8 mouse cellular contexts compared by ENCODE assay signal in the genomic region with DNA sequence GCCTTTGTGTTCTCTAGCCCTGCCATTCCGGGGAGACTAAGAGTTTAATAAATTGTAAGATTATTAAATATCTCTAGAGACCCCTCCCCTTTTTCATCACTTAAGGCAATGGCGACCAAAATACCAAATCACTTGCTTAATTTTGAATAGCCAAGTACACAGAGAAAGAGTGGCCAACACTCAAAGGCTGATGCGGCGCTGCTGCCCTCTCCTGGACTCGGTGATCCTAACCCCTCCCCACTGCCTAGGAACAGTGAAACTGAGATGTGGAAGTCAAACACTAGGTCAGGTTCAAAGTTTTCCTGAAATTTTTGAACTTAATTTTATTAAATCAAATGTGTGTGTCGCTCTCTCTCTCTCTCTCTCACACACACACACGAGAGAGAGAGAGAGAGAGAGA.
DNase-seq lines count a peak whose midpoint lies in the region; ATAC-seq lines count a peak whose summit lies in the region.

No protein-coding gene starts in this region.

- peak overlapping the region; percentile 44; the same call in 1 of the 2 replicates for H3K27ac ChIP-seq in embryonic facial prominence, embryonic 14.5 days (replicated peaks; ENCODE audit: low read depth, low read length)

- H3K4me2 ChIP-seq in embryonic facial prominence, embryonic 14.5 days (ENCODE audit: low read depth, low read length): no peak overlapping the region

- H3K9me3 ChIP-seq in embryonic facial prominence, embryonic 14.5 days (ENCODE audit: control insufficient read depth, low read length): no peaks in the 10 kb centered on the region

- H3K27me3 ChIP-seq in embryonic facial prominence, embryonic 14.5 days (replicated peaks; ENCODE audit: control insufficient read depth, insufficient read depth, low read length): no peaks in the 10 kb centered on the region

- no peaks in the 10 kb centered on the region for H3K36me3 ChIP-seq in embryonic facial prominence, embryonic 14.5 days (ENCODE audit: control insufficient read depth, insufficient read depth, low read length)

- intact Hi-C loops in heart, postnatal 25 days (cut with DNase I): loop anchor here (10.0 kb wide), 2 partner anchors 231 to 399 kb away; no protein-coding TSS in a partner anchor

- WGBS in embryonic facial prominence, embryonic 14.5 days: 13% methylated on average over 6 of the region's 7 CpGs

- no peak overlapping the region for H3K4me3 ChIP-seq in embryonic facial prominence, embryonic 14.5 days (ENCODE audit: low read depth, low read length)

- no peaks in the 10 kb centered on the region; the same call in 1 of the 2 replicates for H3K4me1 ChIP-seq in embryonic facial prominence, embryonic 14.5 days (ENCODE audit: control insufficient read depth, insufficient read depth, low read length)

- ATAC-seq in embryonic facial prominence, embryonic 14.5 days (ENCODE audit: low read depth): peak; percentile 84
- ATAC-seq in inflammation-experienced regulatory T-cells, adult 6 months: no peak

- DNase-seq in ES-CJ7 (ENCODE audit: low read depth, low spot score): peak; percentile 14
- peak; percentile 85 for DNase-seq in adrenal gland, postnatal 14 days
- DNase-seq in embryonic facial prominence, embryonic 14.5 days (ENCODE audit: low spot score): peak; percentile 77
- DNase-seq in heart, postnatal 25 days (ENCODE audit: low spot score): peak; percentile 20
- DNase-seq in kidney, postnatal 4 days: peak; percentile 83 to 85
- DNase-seq in lung, postnatal 4 days: peak; percentile 67 to 75
- DNase-seq in right cerebral cortex, postnatal 14 days: peak; percentile 68

- H3K9ac ChIP-seq in embryonic facial prominence, embryonic 14.5 days (ENCODE audit: low read depth, low read length): no peak overlapping the region

Comparison
In these comparisons a context has a peak if more than half of its experiments do, and no peak if none do; other contexts are left out.
1. DNase-seq: peak in every context shown above with its lines; median percentile 85 in adrenal gland, postnatal 14 days; 84 in kidney, postnatal 4 days; 77 in embryonic facial prominence, embryonic 14.5 days; 71 in lung, postnatal 4 days; 68 in right cerebral cortex, postnatal 14 days; 20 in heart, postnatal 25 days; 14 in ES-CJ7.